Mouse (Mus musculus) limb, embryonic 12.5 days (tissue): ENCODE measurements around the gene 2610318N02Rik. TPM values are rescaled to one million over a fixed set of nuclear protein-coding genes. Genes with fewer than 3 reads are reported as not detected.
A peak's percentile ranks its signal among the peaks of the same experiment; 100 is the strongest.

ENCODE experiments used
- ATAC-seq: fragments of 200-750 bp; cut with Nextera tagmentation; 2 replicates; pipeline ENCODE4 v1.8.0; 2017; ENCODE audit warnings: low read depth, moderate TSS enrichment; ENCODE audit not compliant: insufficient number of reproducible peaks, insufficient read depth, low FRiP score, low TSS enrichment
- H3K27ac ChIP-seq: fragments of 300-500 bp; sonication (generic); 2 replicates; pipeline ENCODE4 v1.5.1; 2016; ENCODE audit warnings: mild to moderate bottlenecking, moderate library complexity
- H3K27me3 ChIP-seq: fragments of 300-500 bp; sonication (generic); 2 replicates; pipeline ENCODE4 v1.6.1; 2016; ENCODE audit warnings: mild to moderate bottlenecking, moderate library complexity
- H3K36me3 ChIP-seq: fragments of 300-500 bp; sonication (generic); 2 replicates; pipeline ENCODE4 v1.6.1; 2016; ENCODE audit warnings: mild to moderate bottlenecking, moderate library complexity
- H3K4me1 ChIP-seq: fragments of 300-500 bp; sonication (generic); replicated peaks from 2 replicates; pipeline ENCODE4 v1.6.1; 2016
- H3K4me2 ChIP-seq: fragments of 300-500 bp; sonication (generic); 2 replicates; pipeline ENCODE4 v1.6.1; 2016; ENCODE audit warnings: mild to moderate bottlenecking, moderate library complexity
- H3K4me3 ChIP-seq: fragments of 300-500 bp; sonication (generic); replicated peaks from 2 replicates; pipeline ENCODE4 v1.5.1; 2016; ENCODE audit warnings: mild to moderate bottlenecking
- H3K9ac ChIP-seq: fragments of 300-500 bp; sonication (generic); replicated peaks from 2 replicates; pipeline ENCODE4 v1.6.1; 2016; ENCODE audit warnings: mild to moderate bottlenecking, moderate library complexity
- H3K9me3 ChIP-seq: fragments of 300-500 bp; sonication (generic); 2 replicates; pipeline ENCODE4 v1.6.1; 2016; ENCODE audit warnings: mild to moderate bottlenecking, moderate library complexity
- WGBS: fragments of 180-500 bp; shearing (Covaris S2); methylation state at CpG from one replicate; pipeline ENCODE4 v1.1.7; 2016; 5-methylcytosine and 5-hydroxymethylcytosine counted together
- microRNA counts: library from miRNA; unstranded; fragments of <30 nt; microRNA quantifications from one replicate; lab custom pipeline; 2017
- microRNA-seq: library from miRNA; unstranded; fragments of <30 nt; microRNA quantifications from one replicate; pipeline ENCODE4, GENCODE M21; 2017
- polyA plus RNA-seq: library from polyadenylated mRNA; unstranded; fragments of >200 nt; fragmentation: Nextera tagmentation; extraction: Ambion mirVana; gene quantifications from 2 replicates; pipeline ENCODE4 v1.2.1, GENCODE M21; 2016

Gene 2610318N02Rik
- polyA plus RNA-seq, 1 experiment from 2014 or later = 113 TPM

DNA sequence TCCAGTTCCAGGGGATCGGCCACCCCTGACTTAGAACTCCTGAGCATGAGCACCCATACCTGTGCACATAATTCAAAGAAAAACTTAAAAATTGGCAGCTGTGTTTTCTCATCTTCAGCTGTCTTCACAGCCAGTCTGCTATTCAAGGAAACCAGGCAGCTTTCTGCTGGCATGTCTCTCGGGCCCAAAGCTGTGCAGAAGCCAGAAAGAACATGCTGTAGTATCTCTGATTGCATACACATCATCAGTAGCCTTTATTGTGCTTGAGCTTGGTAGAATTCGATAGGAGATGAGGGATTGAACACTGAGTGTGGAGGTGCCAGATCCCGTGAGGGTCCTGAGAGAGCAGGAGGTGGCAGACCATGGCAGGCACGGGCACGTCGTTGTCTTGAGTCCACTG lies 52.0 kb downstream of the 2610318N02Rik start:
- Histone ChIP-seq H3K9me3 (peaks cover 4% of the 10 kb centered on the region; the same call in 1 of the 2 replicates), H3K4me2 (no peak overlapping the region), H3K36me3 (peaks cover 42% of the 10 kb centered on the region), H3K4me1 (peaks cover 8% of the 10 kb centered on the region), H3K27me3 (no peaks in the 10 kb centered on the region), H3K9ac (no peak overlapping the region), H3K27ac (no peak overlapping the region), H3K4me3 (no peak overlapping the region)
- WGBS = 90% methylated on average over 7 of the region's 7 CpGs
- no peak for ATAC-seq

DNA sequence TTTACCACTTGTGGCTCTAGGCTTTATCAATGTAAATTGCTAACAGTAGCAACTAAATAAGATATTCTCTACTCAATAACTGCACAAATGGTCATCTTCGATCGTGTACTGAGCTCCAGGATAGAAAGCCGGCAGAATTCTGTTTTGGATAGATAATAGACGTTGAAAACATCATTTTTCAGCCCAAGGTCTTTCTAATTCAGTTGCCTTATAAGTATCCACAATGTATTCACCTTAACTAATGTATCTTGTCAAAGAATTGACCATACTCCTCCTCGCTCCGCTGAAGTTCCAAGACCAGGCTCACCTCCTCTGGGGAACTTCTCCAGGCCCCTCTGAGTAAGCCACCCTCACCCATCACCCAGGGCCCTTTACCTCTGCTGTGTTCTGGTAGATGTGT lies 54.3 kb downstream of the 2610318N02Rik start:
- H3K9me3 ChIP-seq = peaks cover 4% of the 10 kb centered on the region; the same call in 1 of the 2 replicates

DNA sequence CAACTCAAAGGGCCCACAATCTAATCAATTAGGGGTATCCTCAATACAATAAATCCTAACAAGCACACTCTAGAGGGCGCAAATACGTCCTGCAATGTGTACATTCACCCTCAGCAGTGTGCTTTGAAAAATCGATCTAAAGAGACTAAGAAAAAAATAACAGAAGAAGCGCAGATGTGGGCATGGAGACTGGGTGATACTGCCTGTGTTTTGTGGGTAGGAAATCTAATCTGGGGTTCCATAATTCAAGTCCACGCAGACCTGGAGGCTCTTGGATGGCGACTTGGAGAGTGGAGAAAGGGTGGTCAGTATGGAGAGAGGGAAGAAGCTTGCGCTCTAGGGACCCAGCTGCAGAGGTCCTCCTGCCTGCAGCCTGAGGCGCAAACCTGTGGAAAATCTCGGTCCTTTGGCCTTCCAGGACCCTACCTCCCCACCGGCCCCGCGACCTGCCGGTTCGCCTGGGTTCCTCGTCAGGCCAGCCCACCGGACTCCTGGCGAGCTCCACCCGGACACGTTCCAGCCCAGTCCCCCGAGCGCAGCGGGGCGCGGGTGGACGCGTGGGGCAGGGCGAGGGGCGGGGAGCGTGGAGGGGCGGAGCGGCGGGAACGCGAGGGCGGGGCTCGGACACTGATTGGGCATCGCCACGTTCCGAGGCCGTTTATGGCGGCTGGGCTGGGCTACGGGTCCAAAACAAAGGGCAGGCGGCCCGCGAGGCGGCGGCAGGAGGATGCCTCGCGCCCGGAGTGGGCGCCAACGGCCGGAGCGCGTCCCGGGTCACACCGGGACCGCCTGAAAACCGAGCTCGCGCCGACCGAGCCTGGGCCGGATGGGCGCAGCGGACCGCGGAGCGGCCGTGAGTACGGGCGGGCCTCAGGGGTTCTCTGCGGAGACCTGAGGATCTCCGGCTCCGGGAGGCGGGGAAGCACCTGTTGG lies 55.2 kb downstream of the 2610318N02Rik start, which contains the start of gene Ypel1:
Ypel1 (plus strand) TSS at position 186 of the 933 bp plus-strand sequence.
- Histone ChIP-seq H3K9ac (peak within 1 kb of the TSS; percentile 93), H3K27me3 (no peaks in the 10 kb centered on the region), H3K4me2 (peak within 1 kb of the TSS; percentile 66), H3K4me1 (peaks cover 8% of the 10 kb centered on the region), H3K4me3 (peak within 1 kb of the TSS; percentile 80), H3K9me3 (no peaks in the 10 kb centered on the region), H3K36me3 (peaks cover 16% of the 10 kb centered on the region), H3K27ac (peak within 1 kb of the TSS; percentile 90)
- under 1% methylated on average over 73 of the region's 76 CpGs for WGBS
- ATAC-seq = peak; percentile 93

More for the DNA sequence above, 54.3 kb downstream of the 2610318N02Rik start:
- Histone ChIP-seq H3K4me3 (peak overlapping the region; percentile 80), H3K27me3 (no peaks in the 10 kb centered on the region), H3K4me1 (peaks cover 8% of the 10 kb centered on the region), H3K36me3 (peaks cover 26% of the 10 kb centered on the region), H3K27ac (no peak overlapping the region), H3K9ac (peak overlapping the region; percentile 93; the same call in 1 of the 2 replicates), H3K4me2 (peak overlapping the region; percentile 66)
- ATAC-seq = no peak
- WGBS = 49% methylated on average over 6 of the region's 6 CpGs

DNA sequence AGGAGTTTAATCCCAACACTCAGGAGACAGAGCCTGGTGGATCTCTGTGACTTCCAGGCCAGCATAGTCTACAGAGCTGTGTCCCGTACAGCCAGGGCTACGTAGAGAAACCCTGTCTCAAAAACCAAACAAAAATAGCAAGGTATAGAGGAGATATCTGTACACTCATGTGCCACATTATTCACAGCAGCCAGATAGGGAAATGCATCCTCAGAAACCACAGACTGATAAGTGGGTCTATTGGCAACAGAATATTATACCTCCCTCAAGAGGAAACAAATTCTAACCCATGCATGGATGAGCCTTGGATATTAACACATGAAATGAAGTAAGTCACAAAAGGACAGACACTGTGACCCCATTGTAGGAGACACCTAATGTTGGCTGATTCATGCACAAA lies 57.4 kb downstream of the 2610318N02Rik start:
- Histone ChIP-seq H3K9ac (no peak overlapping the region), H3K4me2 (no peak overlapping the region), H3K4me1 (peaks cover 8% of the 10 kb centered on the region), H3K27ac (no peak overlapping the region), H3K9me3 (no peaks in the 10 kb centered on the region), H3K4me3 (no peak overlapping the region), H3K27me3 (no peaks in the 10 kb centered on the region), H3K36me3 (no peaks in the 10 kb centered on the region; the same call in 1 of the 2 replicates)
- WGBS = 86% methylated on average over 2 of the region's 2 CpGs
- no peak for ATAC-seq

MicroRNAs encoded within 50 kb of the gene (microRNA counts, 519-probe panel; counts per million panel counts)
- microRNA mmu-miR-130b (lab: Ali Mortazavi, UCI) (6,678 counts per million, percentile 80 among the panel's probes with 10 or more counts), microRNA mmu-miR-301b (lab: Ali Mortazavi, UCI) (5,595 counts per million, percentile 59 among the panel's probes with 10 or more counts)

Small RNAs within 50 kb of the gene (microRNA-seq; reads per million reads assigned to microRNA genes)
- 8,562 reads per million, percentile 94 among the genes with 10 or more reads in this experiment for gene Mir130b
- 176 reads per million, percentile 59 among the genes with 10 or more reads in this experiment for gene Mir301b

Other genes starting within 250 kb of the 2610318N02Rik start
- gene Ppm1f, start 228.7 kb downstream of the 2610318N02Rik start, polyA plus RNA-seq = 40.5 and 41.9 TPM in 2 replicates
- 142 and 144 TPM in 2 replicates for gene Mapk1, start 141.8 kb downstream of the 2610318N02Rik start, polyA plus RNA-seq
- 83.2 and 85.9 TPM in 2 replicates for gene Ypel1, start 55.5 kb downstream of the 2610318N02Rik start, polyA plus RNA-seq
- 149 and 158 TPM in 2 replicates for gene Ppil2, start 13.9 kb downstream of the 2610318N02Rik start, polyA plus RNA-seq
- 54.6 and 54.8 TPM in 2 replicates for gene Sdf2l1, start 7.2 kb upstream of the 2610318N02Rik start, polyA plus RNA-seq
- gene Ydjc, start 19.5 kb upstream of the 2610318N02Rik start, polyA plus RNA-seq = 5.1 and 6.2 TPM in 2 replicates
- 0.40 and 0.54 TPM in 2 replicates for gene Ccdc116, start 22.1 kb upstream of the 2610318N02Rik start, polyA plus RNA-seq
- 362 and 368 TPM in 2 replicates for gene Ube2l3, start 77.5 kb upstream of the 2610318N02Rik start, polyA plus RNA-seq
- 0.74 and 0.85 TPM in 2 replicates for gene Rimbp3, start 83.4 kb upstream of the 2610318N02Rik start, polyA plus RNA-seq
- gene Hic2, start 108.4 kb upstream of the 2610318N02Rik start, polyA plus RNA-seq = 13.7 TPM in 2 replicates
- gene Tmem191c, start 150.9 kb upstream of the 2610318N02Rik start, polyA plus RNA-seq = 13.8 and 16.5 TPM in 2 replicates
- 0.29 and 0.54 TPM in 2 replicates for gene Serpind1, start 206.2 kb upstream of the 2610318N02Rik start, polyA plus RNA-seq